Mouse (Mus musculus): Measurements from ENCODE around the gene Hfe2.

DNA sequence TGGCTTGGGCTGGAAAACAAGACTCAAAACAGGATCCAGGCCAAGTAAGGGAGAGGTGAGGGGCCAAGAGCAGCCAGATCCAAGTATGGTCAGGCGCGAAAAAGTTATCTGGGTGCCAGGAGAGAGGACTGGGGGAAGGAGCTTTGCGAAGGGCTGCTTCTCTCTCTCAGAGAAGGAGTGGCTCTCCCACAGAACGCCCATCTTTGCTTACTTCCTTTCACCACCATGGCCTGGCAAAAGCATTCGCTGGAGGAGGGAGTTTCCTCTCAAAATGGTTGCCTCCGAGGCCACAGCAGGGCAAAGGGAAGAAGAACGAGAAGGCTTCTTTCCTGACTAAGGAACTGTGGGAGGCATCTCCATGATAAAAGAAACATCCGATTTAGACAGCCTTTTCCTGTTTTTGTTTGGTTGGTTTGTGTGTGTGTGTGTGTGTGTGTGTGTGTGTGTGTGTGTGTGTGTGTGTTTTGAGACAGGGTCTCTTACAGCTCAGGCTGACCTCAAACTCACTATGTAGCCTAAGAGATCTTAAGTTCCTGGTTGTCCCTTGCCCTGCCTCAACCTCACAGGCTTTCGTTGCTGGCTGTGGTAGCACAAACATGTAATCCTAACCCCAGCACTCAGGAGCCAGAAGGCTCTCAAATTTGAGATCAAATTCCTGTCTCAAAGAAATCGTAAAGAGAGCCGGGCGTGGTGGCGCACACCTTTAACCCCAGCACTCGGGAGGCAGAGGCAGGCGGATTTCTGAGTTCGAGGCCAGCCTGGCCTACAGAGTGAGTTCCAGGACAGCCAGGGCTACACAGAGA, 47.1 kb downstream of the Hfe2 start:
- no peak for TF ChIP-seq EP300 (IDR thresholded peaks at IDR 0.05; ENCODE audit: low read depth)
- no peak for TF ChIP-seq CTCF (IDR thresholded peaks at IDR 0.05; ENCODE audit: low read depth)

Data from liver, embryonic 14.5 days (tissue).